Mouse (Mus musculus) frontal cortex, adult 2 months (tissue): ENCODE measurements around the gene Tmcc1. TPM values are rescaled to one million over a fixed set of nuclear protein-coding genes. Genes with fewer than 3 reads are reported as not detected.
A peak's percentile ranks its signal among the peaks of the same experiment; 100 is the strongest.
"Not testable (repeated sequence)": the region's sequence is repeated elsewhere in the genome, so short reads cannot be mapped to it uniquely, and the experiment has no call there.

Experiments
- DNase-seq, 2 experiments: peaks; one replicate each; pipeline ENCODE4 v3.0.0; 2022; ENCODE audit warnings: low spot score in 1 of 2; ENCODE audit errors: extremely low spot score in 1 of 2
- polyA plus RNA-seq: library from polyadenylated mRNA; depleted of rRNA; stranded (reverse); fragments of >200 nt; gene quantifications from 2 replicates; pipeline ENCODE4 v1.2.3, GENCODE M21; 2012

Tmcc1 gene
- polyA plus RNA-seq, 1 experiment: 47.8 TPM

GRCm38 (mm10) chr6:116154854-116155624 lies 38.2 kb downstream of the Tmcc1 start:
- DNase-seq: no peak

GRCm38 (mm10) chr6:116147386-116147785 lies 45.9 kb downstream of the Tmcc1 start:
- DNase-seq: no peak

DNA sequence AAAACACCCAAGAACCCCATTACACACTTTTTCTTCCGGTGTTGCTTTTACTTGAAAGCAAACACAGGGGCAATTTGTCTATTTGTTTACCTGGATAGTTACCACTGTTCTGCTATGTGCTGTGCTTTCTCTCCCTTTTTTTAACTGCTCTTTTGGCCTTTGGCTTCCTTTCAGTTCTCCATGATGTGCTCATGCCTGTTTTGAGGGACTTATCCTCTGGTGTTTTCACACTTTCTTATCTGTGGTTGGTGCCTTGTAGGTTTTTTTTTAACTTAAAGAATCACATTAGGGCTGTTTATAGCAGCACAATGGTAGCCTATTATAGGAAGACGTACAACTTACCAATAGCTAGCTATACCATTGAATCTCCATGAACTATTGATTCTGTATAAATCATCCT lies 51.6 kb downstream of the Tmcc1 start:
- DNase-seq: no peak

DNA sequence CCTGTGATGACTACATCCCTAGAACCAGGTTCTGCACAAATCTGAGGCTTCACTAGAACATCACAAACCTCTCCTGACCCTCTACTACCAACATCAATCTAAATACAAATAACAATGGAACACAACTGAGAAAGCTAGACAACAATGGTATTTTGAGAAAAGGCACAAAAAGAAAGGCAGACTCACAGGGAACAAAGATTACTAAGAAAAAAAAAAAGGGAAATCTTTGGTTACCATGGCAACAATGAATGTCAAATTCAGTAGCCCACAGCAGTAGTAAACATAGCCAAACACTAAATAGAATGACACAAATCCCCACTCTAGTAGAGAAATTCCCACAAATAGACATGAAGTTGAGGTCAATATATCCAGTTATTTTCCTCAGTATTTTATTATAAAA lies 52.5 kb downstream of the Tmcc1 start:
- no peak for DNase-seq

DNA sequence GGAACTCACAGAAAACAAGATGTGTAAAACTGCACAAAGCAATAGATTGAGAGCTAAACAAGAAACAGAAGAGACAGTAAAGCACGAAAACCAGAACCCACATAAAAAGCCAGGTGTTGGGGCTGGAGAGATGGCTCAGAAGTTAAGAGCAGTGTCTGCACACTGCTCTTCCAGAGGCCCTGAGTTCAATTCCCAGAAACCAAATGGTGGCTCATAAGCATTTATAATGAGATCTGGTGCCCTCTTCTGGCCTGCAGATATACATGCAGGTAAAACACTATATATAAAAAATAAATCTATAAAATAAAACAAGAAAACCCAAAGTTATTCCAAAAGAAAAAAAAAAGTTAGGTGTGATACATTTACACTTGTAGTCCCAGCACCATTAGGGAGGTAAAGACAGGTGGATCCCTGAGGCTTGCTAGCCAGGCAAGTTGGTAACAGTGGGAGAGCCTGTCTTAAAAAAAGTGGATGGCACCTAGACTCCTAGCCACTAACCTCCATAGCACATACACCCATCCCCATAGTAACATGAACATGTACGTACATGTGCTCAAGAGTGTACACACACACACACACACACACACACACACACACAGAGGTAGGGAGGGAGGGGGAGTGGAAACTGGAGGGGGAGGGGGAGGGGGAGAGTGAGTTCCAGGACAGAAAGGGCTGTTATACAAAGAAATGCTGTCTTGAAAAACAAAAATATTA lies 54.0 kb downstream of the Tmcc1 start:
- no peak for DNase-seq

- DNase-seq: peak in 1 of 2 experiments; percentile 56
Observed at GRCm38 (mm10) chr6:116135971-116136632, 57.2 kb downstream of the Tmcc1 start.

GRCm38 (mm10) chr6:116133756-116134155 lies 59.5 kb downstream of the Tmcc1 start:
- no peak for DNase-seq

DNA sequence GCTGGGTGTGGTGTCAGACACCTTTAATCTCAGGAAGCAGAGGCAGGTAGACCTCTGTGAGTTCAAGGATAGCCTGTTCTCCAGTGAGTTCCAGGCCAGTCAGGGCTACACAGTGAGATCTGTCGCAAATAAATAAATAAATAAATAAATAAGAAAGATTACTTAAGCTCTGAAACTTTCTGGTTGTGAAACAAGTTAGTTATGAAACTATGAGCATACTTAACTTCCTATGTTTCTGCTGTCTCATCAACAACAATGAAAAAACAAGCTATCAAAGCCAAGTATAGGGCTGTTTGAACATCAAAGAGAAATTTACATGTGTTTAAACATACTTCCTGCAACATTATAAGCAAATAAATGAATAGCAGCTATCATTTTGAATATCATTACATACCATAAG lies 61.5 kb downstream of the Tmcc1 start:
- DNase-seq: no peak

DNA sequence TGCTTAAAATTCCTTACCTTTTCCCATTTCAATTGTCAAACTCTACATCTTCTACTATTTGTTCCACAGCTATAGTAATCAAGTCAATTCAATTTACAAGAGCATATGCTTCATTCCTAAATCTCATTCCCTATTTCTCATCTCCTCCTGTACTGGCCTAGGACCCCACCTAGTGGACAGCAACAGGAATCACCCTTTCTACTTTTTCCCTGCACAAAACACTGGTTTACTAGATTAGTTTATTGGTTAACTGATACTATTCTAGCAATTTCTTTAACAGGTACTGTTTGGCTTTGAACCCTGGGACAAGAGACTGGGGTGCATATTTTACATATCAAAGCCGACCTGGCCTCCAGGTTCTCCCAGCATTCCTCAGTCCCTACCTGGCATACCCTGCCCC lies 64.6 kb downstream of the Tmcc1 start:
- DNase-seq: peak in 1 of 2 experiments; percentile 50

DNA sequence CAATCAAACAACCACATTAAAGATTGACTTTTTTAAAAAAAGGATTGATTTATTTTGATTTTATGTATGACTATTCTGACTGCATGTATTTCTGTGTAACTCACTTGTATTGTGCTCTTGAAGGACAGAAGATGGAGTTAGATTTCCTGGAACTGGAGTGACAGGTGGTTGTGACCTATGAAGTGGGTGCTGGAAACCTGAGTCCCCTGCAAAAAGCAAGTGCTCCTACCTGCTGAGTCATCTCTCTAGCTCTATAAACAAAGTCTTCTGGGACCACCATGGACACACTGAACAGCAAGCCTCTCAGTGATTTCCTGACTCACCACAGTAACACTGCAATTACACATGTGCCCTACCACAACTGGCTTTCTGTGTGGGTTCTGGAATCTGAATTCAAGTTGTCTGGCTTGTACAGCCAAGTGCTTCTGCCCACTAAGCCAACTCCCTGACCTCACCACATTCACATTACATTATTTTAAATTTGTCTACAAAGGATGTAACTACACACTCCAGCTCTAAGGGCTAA lies 65.3 kb downstream of the Tmcc1 start:
- no peak for DNase-seq

GRCm38 (mm10) chr6:116126577-116126976 lies 66.7 kb downstream of the Tmcc1 start:
- no peak for DNase-seq

DNA sequence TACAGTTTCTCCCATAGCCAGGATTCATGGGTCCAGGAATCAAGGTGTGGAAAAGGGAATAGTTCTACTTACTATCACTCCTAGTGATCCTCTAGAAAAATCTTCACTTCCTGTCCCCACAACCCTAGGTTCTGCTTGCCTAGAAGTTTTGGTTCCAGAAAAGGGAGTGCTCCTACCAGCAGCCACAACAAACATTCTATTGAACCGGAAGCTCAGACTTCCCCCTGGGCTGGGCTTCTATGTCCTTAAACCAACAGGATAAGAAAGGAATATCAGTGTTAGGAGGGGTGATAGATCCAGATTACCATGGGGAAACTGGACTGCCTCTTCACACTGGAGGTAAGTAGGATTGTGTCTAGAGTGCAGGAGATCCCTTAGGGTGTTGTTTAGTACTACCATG lies 70.4 kb downstream of the Tmcc1 start:
- no peak for DNase-seq

- no peak for DNase-seq
Observed at GRCm38 (mm10) chr6:116119669-116120068, 73.6 kb downstream of the Tmcc1 start.

- not testable (repeated sequence) for DNase-seq
Observed at GRCm38 (mm10) chr6:116116634-116117033, 76.7 kb downstream of the Tmcc1 start.

- no peak for DNase-seq
Observed at GRCm38 (mm10) chr6:116110588-116110987, 82.7 kb downstream of the Tmcc1 start.

GRCm38 (mm10) chr6:116107471-116108358 lies 85.6 kb downstream of the Tmcc1 start:
- peak; percentile 10 to 31 for DNase-seq

DNA sequence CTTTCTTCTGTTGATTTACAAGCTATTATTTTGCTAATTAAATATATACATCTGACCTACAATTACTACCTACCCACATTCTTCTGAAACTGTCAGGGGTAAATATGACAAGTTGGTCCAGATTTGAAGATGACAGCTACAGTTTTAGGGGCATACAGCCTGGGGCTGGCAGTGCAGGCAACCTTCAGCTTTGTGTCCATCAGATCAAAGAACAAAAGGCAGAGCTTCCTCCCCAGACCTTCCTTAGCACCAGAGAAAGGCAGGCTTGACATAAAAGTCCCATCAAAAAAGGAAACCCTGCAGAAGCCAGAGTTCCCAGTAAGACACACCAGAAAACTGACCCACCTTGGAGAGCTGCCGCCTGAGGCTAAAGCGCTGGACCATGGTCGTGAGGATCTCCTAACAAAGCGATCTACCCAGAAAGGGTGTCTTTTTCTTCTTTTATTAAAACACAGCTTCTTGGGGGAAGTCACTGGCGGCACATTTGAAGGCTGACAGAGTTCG lies 86.3 kb downstream of the Tmcc1 start:
- no peak for DNase-seq

DNA sequence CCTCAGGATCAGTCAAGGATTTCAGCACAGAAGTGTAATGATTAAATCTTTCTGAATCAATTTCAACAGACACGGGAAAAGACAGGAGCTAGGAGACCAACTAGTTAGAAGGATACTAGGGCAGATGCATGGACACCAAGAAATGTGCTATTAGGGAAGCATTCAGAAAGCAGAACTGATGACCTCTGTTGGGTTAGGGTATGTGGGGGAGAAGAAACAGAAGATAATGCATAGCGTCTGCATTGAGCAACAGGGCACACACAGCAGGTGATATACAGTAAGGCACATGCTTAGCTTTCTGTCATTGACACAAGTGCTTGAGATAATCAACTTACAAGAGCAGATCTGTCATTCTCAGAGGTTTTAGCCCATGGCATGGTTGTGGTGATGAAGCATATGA lies 95.7 kb downstream of the Tmcc1 start:
- DNase-seq: no peak

DNA sequence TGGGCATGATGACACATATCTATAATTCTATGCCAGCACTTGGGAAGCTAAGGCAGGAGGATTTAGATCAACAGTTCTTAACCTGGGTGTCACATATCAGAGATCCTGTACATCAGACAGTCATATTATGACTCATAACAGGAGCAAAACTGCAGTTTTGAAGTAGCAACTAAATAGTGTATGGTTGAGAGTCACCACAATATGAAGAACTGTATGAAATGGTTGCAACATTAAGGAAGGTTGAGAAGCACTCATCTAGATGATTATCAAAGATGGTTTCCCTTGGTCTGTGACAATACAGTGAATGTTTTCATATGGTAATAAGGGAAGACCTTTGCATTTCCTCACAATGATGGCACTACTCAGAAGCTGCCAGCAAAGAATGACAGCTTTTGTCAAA lies 103.9 kb downstream of the Tmcc1 start:
- DNase-seq: no peak

- no peak for DNase-seq
Observed at GRCm38 (mm10) chr6:116086036-116086435, 107.2 kb downstream of the Tmcc1 start.
